Comparison of ENCODE assay signal across 19 mouse cellular contexts in genomic region chr6:39610207-39610606, GRCm38 (mm10). TPM values are rescaled to one million over a fixed set of nuclear protein-coding genes. Genes with fewer than 3 reads are reported as not detected.
DNase-seq lines count a peak whose midpoint lies in the region; ATAC-seq and TF ChIP-seq lines count a peak whose summit lies in the region.
"Had no signal": no experiment of that assay in that cellular context is flagged by ENCODE, and none has a peak within 500 bp of the region (broad histone marks: within the 10 kb centered on the region; RNA-seq: fewer than 3 reads in every experiment).

No protein-coding gene starts in this region.

- TF ChIP-seq CTCF in forebrain, postnatal 0 days (IDR thresholded peaks at IDR 0.05; ENCODE audit: low read depth): peak; percentile 48
- TF ChIP-seq CTCF in left cerebral cortex, adult 2 months (IDR thresholded peaks at IDR 0.05): peak; percentile 49
- no peak for TF ChIP-seq CTCF in brain, embryonic 14.5 days (IDR thresholded peaks at IDR 0.05; ENCODE audit: borderline replicate concordance, extremely low read depth, insufficient read depth, insufficient read length)

- intact Hi-C loops in left cerebral cortex, adult 2 months (cut with DNase I): loop anchor here (5.0 kb wide), 1 partner anchor 172 kb away; no protein-coding TSS in a partner anchor

- H3K4me2 ChIP-seq in forebrain, postnatal 0 days (ENCODE audit: low read depth): no peak overlapping the region
- H3K4me2 ChIP-seq in forebrain, embryonic 16.5 days (ENCODE audit: low read length): no peak overlapping the region
- H3K4me2 ChIP-seq: embryonic facial prominence, embryonic 13.5 days; heart, embryonic 15.5 days; limb, embryonic 12.5 days; liver, embryonic 13.5 days; midbrain, embryonic 15.5 days had no signal

- H3K27ac ChIP-seq in forebrain, postnatal 0 days (ENCODE audit: low read depth, low read length): no peak overlapping the region
- H3K27ac ChIP-seq in forebrain, embryonic 16.5 days (ENCODE audit: low read length): no peak overlapping the region
- no peak overlapping the region for H3K27ac ChIP-seq in left cerebral cortex, adult 2 months
- H3K27ac ChIP-seq: embryonic facial prominence, embryonic 13.5 days; heart, embryonic 15.5 days; limb, embryonic 12.5 days; liver, embryonic 13.5 days; midbrain, embryonic 15.5 days had no signal

- no peaks in the 10 kb centered on the region for H3K27me3 ChIP-seq in forebrain, postnatal 0 days (ENCODE audit: insufficient read depth, low read length)
- H3K27me3 ChIP-seq in forebrain, embryonic 16.5 days (replicated peaks; ENCODE audit: control insufficient read depth, insufficient read depth, low read length): no peaks in the 10 kb centered on the region
- H3K27me3 ChIP-seq: embryonic facial prominence, embryonic 13.5 days; heart, embryonic 15.5 days; limb, embryonic 12.5 days; liver, embryonic 13.5 days; midbrain, embryonic 15.5 days had no signal

- WGBS in forebrain, postnatal 0 days: 67% methylated on average over 2 of the region's 2 CpGs
- WGBS in forebrain, embryonic 16.5 days: 70% methylated on average over 2 of the region's 2 CpGs

- H3K4me1 ChIP-seq in forebrain, postnatal 0 days (ENCODE audit: insufficient read depth): no peaks in the 10 kb centered on the region
- no peaks in the 10 kb centered on the region for H3K4me1 ChIP-seq in forebrain, embryonic 16.5 days (replicated peaks; ENCODE audit: control insufficient read depth, insufficient read depth, low read length)
- H3K4me1 ChIP-seq: embryonic facial prominence, embryonic 13.5 days; limb, embryonic 12.5 days; liver, embryonic 13.5 days; midbrain, embryonic 15.5 days had no signal

- ATAC-seq in forebrain, postnatal 0 days: no peak
- no peak for ATAC-seq in forebrain, embryonic 16.5 days
- ATAC-seq: midbrain, embryonic 15.5 days had no signal

- H3K9ac ChIP-seq in forebrain, postnatal 0 days: no peak overlapping the region
- H3K9ac ChIP-seq in forebrain, embryonic 16.5 days (replicated peaks; ENCODE audit: low read depth, low read length): no peak overlapping the region
- H3K9ac ChIP-seq: embryonic facial prominence, embryonic 13.5 days; heart, embryonic 15.5 days; limb, embryonic 12.5 days; liver, embryonic 13.5 days; midbrain, embryonic 15.5 days had no signal

- H3K4me3 ChIP-seq in forebrain, postnatal 0 days (ENCODE audit: low read depth, low read length): no peak overlapping the region
- H3K4me3 ChIP-seq in forebrain, embryonic 16.5 days (replicated peaks; ENCODE audit: low read length): no peak overlapping the region
- no peak overlapping the region for H3K4me3 ChIP-seq in left cerebral cortex, adult 2 months
- H3K4me3 ChIP-seq: embryonic facial prominence, embryonic 13.5 days; heart, embryonic 15.5 days; limb, embryonic 12.5 days; liver, embryonic 13.5 days; midbrain, embryonic 15.5 days had no signal

- DNase-seq in forebrain, postnatal 0 days: peak; percentile 25
- no peak for DNase-seq in left cerebral cortex, adult 2 months (ENCODE audit: extremely low spot score in 1 of 2, low spot score in 2 of 2)
- DNase-seq in left cerebral cortex, adult 9 months (ENCODE audit: low spot score in 2 of 2): no peak
- peak; percentile 19 for DNase-seq in 3T3-L1 (ENCODE audit: low read depth, low spot score)
- DNase-seq in brain, embryonic 14.5 days (ENCODE audit: low read depth): peak; percentile 41
- no peak for DNase-seq in thymus, postnatal 10 days (ENCODE audit: low spot score in 2 of 2)
- DNase-seq: B cell, adult 2 months; cerebellum, postnatal 10 days; heart, adult 11 months; liver, embryonic 13.5 days; right cerebral cortex, adult 18-20 months; thymus, postnatal 25 days had no signal

- peaks cover 22% of the 10 kb centered on the region for H3K36me3 ChIP-seq in forebrain, postnatal 0 days (ENCODE audit: insufficient read depth)
- peaks cover 11% of the 10 kb centered on the region for H3K36me3 ChIP-seq in forebrain, embryonic 16.5 days (ENCODE audit: control insufficient read depth, insufficient read depth)

- no peaks in the 10 kb centered on the region for H3K9me3 ChIP-seq in forebrain, postnatal 0 days (ENCODE audit: low read length)
- no peaks in the 10 kb centered on the region for H3K9me3 ChIP-seq in forebrain, embryonic 16.5 days (ENCODE audit: control insufficient read depth, low read length)
- H3K9me3 ChIP-seq: embryonic facial prominence, embryonic 13.5 days; heart, embryonic 15.5 days; limb, embryonic 12.5 days; liver, embryonic 13.5 days; midbrain, embryonic 15.5 days had no signal

- no peak for TF ChIP-seq POLR2A in brain, embryonic 14.5 days (IDR thresholded peaks at IDR 0.05; ENCODE audit: borderline replicate concordance, extremely low read depth, insufficient read depth, insufficient read length, poor library complexity, severe bottlenecking)

RNA-seq across cellular contexts. Expression of gene Ndufb2, which starts 17.8 kb away (rescaled TPM):
- total RNA-seq in forebrain, postnatal 0 days (2014; rRNA removed): 220 and 285 TPM in 2 replicates
- polyA plus RNA-seq in forebrain, postnatal 0 days (2015; fragmentation: Nextera tagmentation; extraction: Ambion mirVana): 500 and 654 TPM in 2 replicates
- 318 and 322 TPM in 2 replicates for polyA plus RNA-seq in forebrain, embryonic 16.5 days (2015; fragmentation: Nextera tagmentation; extraction: Ambion mirVana)
- total RNA-seq in left cerebral cortex, adult 2 months (2021): 100 to 1,000 TPM; 162 to 183 TPM
- 188 and 313 TPM in 2 replicates for polyA plus RNA-seq in brain, embryonic 14.5 days (2012; rRNA removed)

RNA-seq across cellular contexts. Expression of gene Gm42420, which starts 24.7 kb away (rescaled TPM):
- total RNA-seq in forebrain, postnatal 0 days (2014; rRNA removed): not detected in 2 replicates
- 0.53 and 1.8 TPM in 2 replicates for polyA plus RNA-seq in forebrain, postnatal 0 days (2015; fragmentation: Nextera tagmentation; extraction: Ambion mirVana)
- not detected in 2 replicates for polyA plus RNA-seq in forebrain, embryonic 16.5 days (2015; fragmentation: Nextera tagmentation; extraction: Ambion mirVana)
- total RNA-seq in left cerebral cortex, adult 2 months (2021): under 1 TPM in 1 of 2 experiments, not detected in 1; 0.79 TPM
- polyA plus RNA-seq in brain, embryonic 14.5 days (2012; rRNA removed): 1.3 and 2.0 TPM in 2 replicates
- total RNA-seq: layer of hippocampus, postnatal 10 days; left cerebral cortex, postnatal 10 days had no signal
- polyA plus RNA-seq: embryonic facial prominence, embryonic 13.5 days; heart, embryonic 15.5 days had no signal

RNA-seq across cellular contexts. Expression of gene Adck2, which starts 36.5 kb away (rescaled TPM):
- total RNA-seq in forebrain, postnatal 0 days (2014; rRNA removed): 17.6 and 21.9 TPM in 2 replicates
- polyA plus RNA-seq in forebrain, postnatal 0 days (2015; fragmentation: Nextera tagmentation; extraction: Ambion mirVana): 34.5 and 40.3 TPM in 2 replicates
- 50.3 and 50.5 TPM in 2 replicates for polyA plus RNA-seq in forebrain, embryonic 16.5 days (2015; fragmentation: Nextera tagmentation; extraction: Ambion mirVana)
- 10 to 100 TPM; 26.6 to 29.1 TPM for total RNA-seq in left cerebral cortex, adult 2 months (2021)
- 16.5 and 23.3 TPM in 2 replicates for polyA plus RNA-seq in brain, embryonic 14.5 days (2012; rRNA removed)

RNA-seq across cellular contexts. Expression of gene Dennd2a, which starts 52.5 kb away (rescaled TPM):
- total RNA-seq in forebrain, postnatal 0 days (2014; rRNA removed): 11.2 and 13.7 TPM in 2 replicates
- 5.4 and 8.2 TPM in 2 replicates for polyA plus RNA-seq in forebrain, postnatal 0 days (2015; fragmentation: Nextera tagmentation; extraction: Ambion mirVana)
- 12.0 and 13.1 TPM in 2 replicates for polyA plus RNA-seq in forebrain, embryonic 16.5 days (2015; fragmentation: Nextera tagmentation; extraction: Ambion mirVana)
- 10 to 100 TPM; 23.2 to 25.3 TPM for total RNA-seq in left cerebral cortex, adult 2 months (2021)
- 37.7 and 44.3 TPM in 2 replicates for polyA plus RNA-seq in brain, embryonic 14.5 days (2012; rRNA removed)

Comparison
In these comparisons a context has a peak if more than half of its experiments do, and no peak if none do; other contexts are left out.
1. DNase-seq: peak in forebrain, postnatal 0 days (single experiment), 3T3-L1 (single experiment) and brain, embryonic 14.5 days (single experiment); none in left cerebral cortex, adult 2 months (0 of 2), left cerebral cortex, adult 9 months (0 of 2) and thymus, postnatal 10 days (0 of 2).